Mouse (Mus musculus): Measurements from ENCODE around the gene Krt34. TPM values are rescaled to one million over a fixed set of nuclear protein-coding genes. Genes with fewer than 3 reads are reported as not detected.
A peak's percentile ranks its signal among the peaks of the same experiment; 100 is the strongest.

The Krt34 gene
- not detected in 2 replicates for polyA plus RNA-seq (2012; ENCODE audit: insufficient read depth, insufficient read length, low replicate concordance, missing spikeins)

- Histone ChIP-seq H3K4me3 (ENCODE audit: insufficient read depth, low read depth, low read length) (no peak within 1 kb of the TSS), H3K4me1 (ENCODE audit: control insufficient read depth, insufficient read depth, low read length) (no peaks in the 10 kb centered on the region), H3K27ac (ENCODE audit: insufficient read depth, low read depth, low read length) (no peak within 1 kb of the TSS)
- WGBS, result 90% methylated on average over 6 of the region's 6 CpGs
- TF ChIP-seq CTCF (IDR thresholded peaks at IDR 0.05; ENCODE audit: insufficient read depth, low read depth, low read length) (no peak), POLR2A (IDR thresholded peaks at IDR 0.05; ENCODE audit: insufficient read depth, low read depth, low read length) (no peak)
These were observed at the start of gene Krt34 for GRCm38 (mm10) chr11:100041454-100041853. Gene Krt34, minus strand, starts transcription at chr11:100041554.

DNA sequence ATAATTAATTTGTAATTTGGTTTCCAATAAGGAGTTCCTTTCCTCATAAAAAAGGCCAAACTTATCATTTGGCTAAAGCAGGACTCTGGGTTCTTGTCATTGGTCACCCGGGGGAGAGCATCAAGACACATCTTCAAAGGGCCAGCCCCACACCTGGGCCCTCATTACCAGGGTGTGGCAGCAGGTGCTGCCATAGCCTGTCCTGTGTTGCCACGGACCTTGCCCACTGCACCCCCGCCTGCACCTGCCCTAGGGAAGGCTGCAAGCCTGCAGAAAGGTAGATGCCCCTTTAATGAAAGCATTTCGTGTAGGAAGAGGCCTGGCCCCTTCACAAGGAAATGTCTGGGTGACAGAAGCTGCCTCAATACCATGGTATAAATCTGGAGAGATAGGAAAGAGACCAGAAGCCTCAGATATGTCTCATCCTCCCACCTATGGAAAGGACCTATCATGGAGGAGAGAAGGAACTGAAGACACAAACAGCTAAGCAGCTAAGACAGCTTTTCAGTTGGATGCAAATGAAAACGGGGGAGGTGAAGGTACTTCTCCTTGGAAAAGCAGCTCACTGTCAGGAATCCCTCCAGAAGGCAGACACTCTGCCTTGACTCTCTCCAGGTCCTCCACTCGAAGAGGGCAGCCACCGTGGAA lies 47.1 kb upstream of the Krt34 start:
- H3K4me3 ChIP-seq (ENCODE audit: insufficient read depth, low read depth, low read length), result no peak overlapping the region
- WGBS, result 76% methylated on average over 7 of the region's 7 CpGs
- no peak overlapping the region for H3K27ac ChIP-seq (ENCODE audit: insufficient read depth, low read depth, low read length)
- H3K4me1 ChIP-seq (ENCODE audit: control insufficient read depth, insufficient read depth, low read length), result no peaks in the 10 kb centered on the region
- TF ChIP-seq POLR2A (IDR thresholded peaks at IDR 0.05; ENCODE audit: insufficient read depth, low read depth, low read length) (no peak), CTCF (IDR thresholded peaks at IDR 0.05; ENCODE audit: insufficient read depth, low read depth, low read length) (no peak)

DNA sequence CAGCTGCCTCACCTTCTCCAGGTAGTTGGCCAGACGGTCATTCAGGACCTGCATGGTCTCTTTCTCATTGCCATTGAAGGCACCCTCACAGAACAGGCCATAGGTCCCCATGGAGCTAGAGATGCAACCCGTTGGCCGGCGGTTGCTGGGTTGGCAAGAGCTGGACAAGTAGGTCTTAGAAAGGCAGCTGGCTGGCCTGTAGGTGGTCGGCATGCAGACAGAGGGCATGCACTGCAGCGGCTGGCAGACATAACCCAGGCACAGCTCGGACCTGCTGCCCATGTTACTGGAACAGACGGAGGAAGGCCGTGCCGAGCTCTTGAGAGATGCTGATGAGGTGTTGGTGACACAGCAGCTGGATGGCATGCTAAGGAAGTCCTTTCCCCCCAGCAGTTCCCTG lies 46.5 kb upstream of the Krt34 start, which contains the start of gene Krt32:
Gene Krt32, minus strand, starts transcription at position 366 of the 400 bp plus-strand sequence.
- Histone ChIP-seq H3K4me3 (ENCODE audit: insufficient read depth, low read depth, low read length) (no peak within 1 kb of the TSS), H3K4me1 (ENCODE audit: control insufficient read depth, insufficient read depth, low read length) (no peaks in the 10 kb centered on the region), H3K27ac (ENCODE audit: insufficient read depth, low read depth, low read length) (no peak within 1 kb of the TSS)
- no peak for TF ChIP-seq CTCF (IDR thresholded peaks at IDR 0.05; ENCODE audit: insufficient read depth, low read depth, low read length)
- TF ChIP-seq POLR2A (IDR thresholded peaks at IDR 0.05; ENCODE audit: insufficient read depth, low read depth, low read length), result no peak
- 94% methylated on average over 10 of the region's 10 CpGs for WGBS

GRCm38 (mm10) chr11:100073873-100074272 lies 32.5 kb upstream of the Krt34 start:
- H3K4me1 ChIP-seq (ENCODE audit: control insufficient read depth, insufficient read depth, low read length), result peaks cover 5% of the 10 kb centered on the region
- no peak for TF ChIP-seq CTCF (IDR thresholded peaks at IDR 0.05; ENCODE audit: insufficient read depth, low read depth, low read length)
- no peak for TF ChIP-seq POLR2A (IDR thresholded peaks at IDR 0.05; ENCODE audit: insufficient read depth, low read depth, low read length)
- WGBS, result 36% methylated on average over 1 of the region's 1 CpGs
- H3K27ac ChIP-seq (ENCODE audit: insufficient read depth, low read depth, low read length), result peak overlapping the region; percentile 27
- H3K4me3 ChIP-seq (ENCODE audit: insufficient read depth, low read depth, low read length), result no peak overlapping the region

DNA sequence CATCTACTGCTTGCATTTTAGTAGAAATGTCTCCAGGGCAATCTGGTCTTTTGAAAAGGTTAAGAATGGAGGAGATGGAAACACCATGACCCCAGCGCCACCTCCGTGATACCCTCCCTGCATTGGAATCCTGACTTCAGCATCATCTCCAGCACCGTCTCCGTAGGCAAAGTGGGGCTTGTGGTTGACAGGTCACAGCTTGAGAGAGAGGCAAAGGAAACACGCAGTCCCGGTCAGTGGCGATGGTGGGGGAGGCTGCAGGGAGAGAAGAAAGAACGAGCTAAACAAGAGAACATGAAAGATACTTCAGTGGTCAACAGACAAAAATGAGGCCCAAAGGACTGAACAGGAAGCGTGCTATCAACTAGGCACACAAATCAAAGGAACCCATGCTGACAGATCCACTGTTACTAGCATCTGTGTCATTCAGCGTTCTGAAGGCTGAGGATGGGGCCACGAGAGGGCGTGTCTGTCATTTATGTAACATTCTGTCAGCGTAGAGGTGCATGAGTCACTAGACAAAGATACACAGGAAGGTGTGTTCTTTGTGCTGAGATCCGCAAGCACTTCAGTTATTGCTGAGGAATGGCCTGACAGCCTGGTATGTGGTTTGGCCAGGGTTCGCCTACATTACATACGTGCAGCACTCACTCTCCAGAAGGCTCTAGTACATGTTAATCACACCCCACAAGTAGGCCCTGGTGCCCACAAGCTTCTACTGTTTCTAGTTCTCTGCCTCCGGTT lies 26.1 kb upstream of the Krt34 start:
- no peak overlapping the region for H3K27ac ChIP-seq (ENCODE audit: insufficient read depth, low read depth, low read length)
- 94% methylated on average over 17 of the region's 17 CpGs for WGBS
- no peak overlapping the region for H3K4me3 ChIP-seq (ENCODE audit: insufficient read depth, low read depth, low read length)
- no peak for TF ChIP-seq CTCF (IDR thresholded peaks at IDR 0.05; ENCODE audit: insufficient read depth, low read depth, low read length)
- TF ChIP-seq POLR2A (IDR thresholded peaks at IDR 0.05; ENCODE audit: insufficient read depth, low read depth, low read length), result no peak
- no peaks in the 10 kb centered on the region for H3K4me1 ChIP-seq (ENCODE audit: control insufficient read depth, insufficient read depth, low read length)

DNA sequence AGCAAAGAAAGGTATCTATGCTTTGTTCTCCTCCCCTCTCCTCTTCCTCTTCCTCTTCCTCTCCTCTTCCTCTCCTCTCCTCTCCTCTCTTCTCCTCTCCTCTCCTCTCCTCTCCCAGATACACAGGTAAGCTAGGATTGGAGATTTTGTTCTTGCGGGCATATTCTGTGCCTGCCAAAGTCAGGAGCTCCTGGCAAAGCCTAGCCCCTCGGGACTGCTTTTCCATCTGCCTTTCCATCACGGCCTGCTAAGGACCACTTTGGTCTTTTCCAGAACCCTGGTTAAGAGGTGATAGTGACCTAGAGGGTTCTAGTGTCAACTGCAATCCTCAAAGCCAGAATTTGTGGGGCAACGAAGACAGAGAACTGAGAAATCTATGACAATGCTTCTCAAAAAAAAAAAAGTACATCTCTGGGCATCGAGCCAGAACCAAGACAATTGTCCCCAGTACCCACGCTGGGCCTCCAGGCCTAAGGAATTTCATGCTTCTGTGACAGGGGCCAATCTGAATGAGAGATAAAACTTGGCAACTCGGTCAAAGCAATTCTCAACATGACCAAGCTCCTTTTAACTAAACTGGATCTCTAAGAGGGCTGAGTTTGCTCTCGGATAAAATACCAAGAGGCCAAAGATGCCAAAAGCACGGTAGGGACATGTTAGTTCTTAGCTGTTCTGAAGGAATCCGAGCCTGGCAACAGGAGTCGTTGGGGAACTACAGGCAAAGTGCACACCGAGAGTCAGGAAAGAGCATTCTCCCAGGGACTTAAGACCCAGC lies 25.1 kb upstream of the Krt34 start:
- Histone ChIP-seq H3K4me1 (ENCODE audit: control insufficient read depth, insufficient read depth, low read length) (no peaks in the 10 kb centered on the region), H3K4me3 (ENCODE audit: insufficient read depth, low read depth, low read length) (no peak overlapping the region), H3K27ac (ENCODE audit: insufficient read depth, low read depth, low read length) (no peak overlapping the region)
- TF ChIP-seq POLR2A (IDR thresholded peaks at IDR 0.05; ENCODE audit: insufficient read depth, low read depth, low read length) (no peak), CTCF (IDR thresholded peaks at IDR 0.05; ENCODE audit: insufficient read depth, low read depth, low read length) (no peak)
- 67% methylated on average over 12 of the region's 12 CpGs for WGBS

GRCm38 (mm10) chr11:100058875-100059274 lies 17.5 kb upstream of the Krt34 start:
- Histone ChIP-seq H3K4me3 (ENCODE audit: insufficient read depth, low read depth, low read length) (no peak overlapping the region), H3K27ac (ENCODE audit: insufficient read depth, low read depth, low read length) (no peak overlapping the region), H3K4me1 (ENCODE audit: control insufficient read depth, insufficient read depth, low read length) (0 out of 2 replicates have a peak, but pooled peaks cover 3% of the 10 kb centered on the region)
- TF ChIP-seq POLR2A (IDR thresholded peaks at IDR 0.05; ENCODE audit: insufficient read depth, low read depth, low read length), result no peak
- 61% methylated on average over 8 of the region's 8 CpGs for WGBS

DNA sequence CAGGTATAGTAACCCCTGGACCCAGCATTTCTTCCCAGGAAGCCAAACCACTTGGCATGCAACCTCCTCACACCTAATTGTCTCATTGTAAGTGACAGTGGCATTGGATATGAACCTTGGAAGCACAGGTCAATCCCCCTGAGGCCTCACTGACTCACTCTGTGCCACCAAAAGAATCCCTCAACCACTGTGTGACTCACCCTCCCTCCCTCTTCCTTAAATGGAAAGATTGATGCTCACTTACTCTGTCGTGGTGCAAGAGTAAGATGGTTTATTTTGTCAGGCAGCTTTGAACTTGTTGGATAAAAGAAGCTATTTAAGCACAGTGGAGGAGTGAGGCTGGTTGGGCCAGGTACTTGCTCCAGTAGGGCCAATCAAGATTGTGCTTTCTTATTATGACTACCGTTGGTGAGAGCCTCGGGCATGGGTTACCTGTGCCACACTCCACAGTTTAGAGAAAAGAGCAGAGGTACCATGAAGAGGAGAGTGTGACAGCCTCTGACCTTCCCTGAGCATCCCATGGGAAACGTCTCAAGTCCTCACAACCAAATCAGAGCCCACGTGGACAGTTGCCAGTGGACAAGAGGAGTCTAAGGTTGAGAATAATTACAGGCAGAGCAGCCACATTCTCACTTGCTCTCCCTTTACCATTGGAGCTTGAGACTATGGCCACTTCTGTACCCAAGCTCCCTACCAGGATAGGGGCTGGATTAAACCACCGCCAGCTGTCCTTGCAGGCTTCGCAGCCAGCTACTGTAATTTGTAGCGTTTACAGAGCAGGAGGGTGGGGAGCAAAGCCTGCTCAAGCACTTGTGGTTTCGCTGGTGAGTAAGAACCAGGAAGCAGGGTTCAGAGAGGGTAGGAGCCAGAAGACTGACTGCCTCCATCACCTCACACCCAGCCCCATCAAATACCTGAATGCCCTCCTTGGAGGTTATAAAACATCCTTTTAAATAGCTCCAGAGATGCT lies 14.6 kb upstream of the Krt34 start:
- H3K4me1 ChIP-seq (ENCODE audit: control insufficient read depth, insufficient read depth, low read length), result 0 out of 2 replicates have a peak, but pooled peaks cover 3% of the 10 kb centered on the region
- WGBS, result 68% methylated on average over 9 of the region's 9 CpGs
- TF ChIP-seq CTCF (IDR thresholded peaks at IDR 0.05; ENCODE audit: insufficient read depth, low read depth, low read length) (no peak), POLR2A (IDR thresholded peaks at IDR 0.05; ENCODE audit: insufficient read depth, low read depth, low read length) (no peak)
- no peak overlapping the region for H3K27ac ChIP-seq (ENCODE audit: insufficient read depth, low read depth, low read length)
- H3K4me3 ChIP-seq (ENCODE audit: insufficient read depth, low read depth, low read length), result no peak overlapping the region
